Mouse (Mus musculus) CH12.LX (cell line): ENCODE results near the gene Adam22. TPM values are rescaled to one million over a fixed set of nuclear protein-coding genes. Genes with fewer than 3 reads are reported as not detected.

Experiments
- DNase-seq: peaks from one replicate; pipeline ENCODE4 v3.0.0-alpha.2; 2013; ENCODE audit errors: extremely low read depth
- H3K27ac ChIP-seq: 2 replicates; pipeline ENCODE4 v1.5.1; 2012; ENCODE audit warnings: low read depth, mild to moderate bottlenecking, control low read depth, moderate library complexity; ENCODE audit not compliant: insufficient read depth
- H3K27me3 ChIP-seq: replicated peaks from 2 replicates; pipeline ENCODE3; 2012; ENCODE audit warnings: inconsistent platforms
- H3K36me3 ChIP-seq, 2 experiments: replicated peaks in 1 of 2; 2 replicates each; pipeline versions ENCODE3 to v1.6.1; 2012; ENCODE audit warnings: inconsistent platforms in 1 of 2, low read length in 1 of 2, mild to moderate bottlenecking in 1 of 2, mixed read lengths in 1 of 2, moderate library complexity in 1 of 2; ENCODE audit not compliant: control insufficient read depth in 1 of 2, insufficient read depth in 1 of 2
- H3K4me1 ChIP-seq, 2 experiments: 2 replicates each; pipeline ENCODE4 v1.6.1; 2012; ENCODE audit warnings: inconsistent platforms in 1 of 2, moderate library complexity in 1 of 2; ENCODE audit not compliant: insufficient read depth in 2 of 2, control insufficient read depth in 1 of 2
- H3K4me2 ChIP-seq: 2 replicates; pipeline ENCODE4 v1.6.1; 2012; ENCODE audit warnings: low read depth, mild to moderate bottlenecking, control low read depth; ENCODE audit not compliant: poor library complexity, insufficient read depth, severe bottlenecking
- H3K4me3 ChIP-seq, 3 experiments: fragments of 150-350 bp in 1 of 3; sonication (generic) in 1 of 3; replicated peaks in 1 of 3; 2 replicates each; pipeline versions ENCODE3 to v1.5.1; 2011 to 2012; ENCODE audit warnings: low read depth in 2 of 3, low read length in 2 of 3, mild to moderate bottlenecking in 2 of 3, moderate library complexity in 2 of 3, control low read depth in 1 of 3, improper control_type of control experiment in 1 of 3, inconsistent platforms in 1 of 3, mixed read lengths in 1 of 3; ENCODE audit not compliant: poor library complexity in 1 of 3
- H3K79me2 ChIP-seq: replicated peaks from 2 replicates; pipeline ENCODE4 v1.6.1; 2012; ENCODE audit warnings: mild to moderate bottlenecking, moderate library complexity; ENCODE audit not compliant: control insufficient read depth, poor library complexity, insufficient read depth, severe bottlenecking; ENCODE audit errors: extremely low read depth
- H3K9ac ChIP-seq: 2 replicates; pipeline ENCODE4 v1.6.1; 2012; ENCODE audit warnings: low read depth, mild to moderate bottlenecking, control low read depth, moderate library complexity; ENCODE audit not compliant: insufficient read depth
- H3K9me3 ChIP-seq: replicated peaks from 2 replicates; pipeline ENCODE3; 2012; ENCODE audit warnings: low read length, inconsistent platforms, mixed read lengths
- BHLHE40 ChIP-seq: IDR thresholded peaks from 2 replicates; pipeline ENCODE4 v1.6.1; 2011; ENCODE audit warnings: mild to moderate bottlenecking, low read depth, low read length, improper control_type of control experiment
- CHD1 ChIP-seq: IDR thresholded peaks from 2 replicates; pipeline ENCODE4 v1.6.1; 2012; ENCODE audit warnings: low read depth, low read length, improper control_type of control experiment, inconsistent platforms
- CHD2 ChIP-seq: IDR thresholded peaks from 2 replicates; pipeline ENCODE4 v1.6.1; 2011; ENCODE audit warnings: low read length, improper control_type of control experiment
- E2F4 ChIP-seq: IDR thresholded peaks from 2 replicates; pipeline ENCODE4 v1.6.1; 2011; ENCODE audit warnings: low read depth, low read length, improper control_type of control experiment; ENCODE audit not compliant: insufficient replicate concordance
- EP300 ChIP-seq: IDR thresholded peaks from 2 replicates; pipeline ENCODE4 v1.6.1; 2011; ENCODE audit warnings: low read length, improper control_type of control experiment
- GABPA ChIP-seq: IDR thresholded peaks from 2 replicates; pipeline ENCODE4 v1.6.1; 2012; ENCODE audit warnings: low read depth, low read length, improper control_type of control experiment, inconsistent platforms; ENCODE audit not compliant: insufficient replicate concordance
- HCFC1 ChIP-seq: IDR thresholded peaks from 2 replicates; pipeline ENCODE4 v1.6.1; 2012; ENCODE audit warnings: low read depth, mild to moderate bottlenecking, inconsistent platforms, low read length, improper control_type of control experiment
- IRF4 ChIP-seq: IDR thresholded peaks from 2 replicates; pipeline ENCODE4 v1.6.1; 2014; ENCODE audit warnings: low read depth, mild to moderate bottlenecking, inconsistent platforms, low read length, improper control_type of control experiment
- JUN ChIP-seq: IDR thresholded peaks from 2 replicates; pipeline ENCODE4 v1.6.1; 2011; ENCODE audit warnings: low read depth, mild to moderate bottlenecking, low read length, improper control_type of control experiment, moderate library complexity; ENCODE audit not compliant: insufficient read depth
- JUND ChIP-seq: conservative IDR thresholded peaks from 2 replicates; pipeline ENCODE4 v1.6.1; 2011; ENCODE audit warnings: low read depth, low read length, improper control_type of control experiment
- KAT2A ChIP-seq: IDR thresholded peaks from 2 replicates; pipeline ENCODE4 v1.6.1; 2012; ENCODE audit warnings: low read length, improper control_type of control experiment, inconsistent platforms; ENCODE audit not compliant: insufficient replicate concordance
- MAFK ChIP-seq: IDR thresholded peaks from 2 replicates; pipeline ENCODE4 v1.6.1; 2011; ENCODE audit warnings: low read length, improper control_type of control experiment; ENCODE audit not compliant: insufficient replicate concordance
- MAZ ChIP-seq: IDR thresholded peaks from 2 replicates; pipeline ENCODE4 v1.6.1; 2012; ENCODE audit warnings: low read depth, mild to moderate bottlenecking, inconsistent platforms, low read length, improper control_type of control experiment, moderate library complexity
- MEF2A ChIP-seq: IDR thresholded peaks from 2 replicates; pipeline ENCODE4 v1.6.1; 2014; ENCODE audit warnings: low read depth, mild to moderate bottlenecking, inconsistent platforms, low read length, improper control_type of control experiment, borderline replicate concordance
- MYC ChIP-seq: IDR thresholded peaks from 2 replicates; pipeline ENCODE4 v1.6.1; 2011; ENCODE audit warnings: low read depth, mild to moderate bottlenecking, improper control_type of control experiment, low read length
- NELFE ChIP-seq: IDR thresholded peaks from 2 replicates; pipeline ENCODE4 v1.6.1; 2011; ENCODE audit warnings: low read depth, low read length, improper control_type of control experiment
- NRF1 ChIP-seq: IDR thresholded peaks from 2 replicates; pipeline ENCODE4 v1.6.1; 2014; ENCODE audit warnings: low read depth, mild to moderate bottlenecking, inconsistent platforms, low read length, improper control_type of control experiment, moderate library complexity
- PAX5 ChIP-seq: IDR thresholded peaks from 2 replicates; pipeline ENCODE4 v1.6.1; 2012; ENCODE audit warnings: low read length, inconsistent platforms, mixed read lengths
- POLR2A ChIP-seq: IDR thresholded peaks from 2 replicates; pipeline ENCODE4 v1.6.1; 2011; ENCODE audit warnings: low read depth, mild to moderate bottlenecking, improper control_type of control experiment, low read length
- POLR2AphosphoS2 ChIP-seq: IDR thresholded peaks from 2 replicates; pipeline ENCODE4 v1.6.1; 2011; ENCODE audit warnings: low read depth, low read length, improper control_type of control experiment
- SIN3A ChIP-seq: IDR thresholded peaks from 2 replicates; pipeline ENCODE4 v1.6.1; 2012; ENCODE audit warnings: low read length, improper control_type of control experiment, inconsistent platforms
- TBP ChIP-seq: conservative IDR thresholded peaks from 2 replicates; pipeline ENCODE4 v1.6.1; 2011; ENCODE audit warnings: low read depth, low read length, improper control_type of control experiment
- TCF12 ChIP-seq: IDR thresholded peaks from 2 replicates; pipeline ENCODE4 v1.6.1; 2014; ENCODE audit warnings: low read depth, mild to moderate bottlenecking, inconsistent platforms, low read length, improper control_type of control experiment
- UBTF ChIP-seq: IDR thresholded peaks from 2 replicates; pipeline ENCODE4 v1.6.1; 2012; ENCODE audit warnings: low read depth, mild to moderate bottlenecking, inconsistent platforms, low read length, improper control_type of control experiment, moderate library complexity
- USF1 ChIP-seq: IDR thresholded peaks from 2 replicates; pipeline ENCODE4 v1.6.1; 2014; ENCODE audit warnings: low read depth, mild to moderate bottlenecking, inconsistent platforms, low read length, improper control_type of control experiment
- USF2 ChIP-seq: conservative IDR thresholded peaks from 2 replicates; pipeline ENCODE4 v1.6.1; 2011; ENCODE audit warnings: low read depth, low read length, improper control_type of control experiment
- ZC3H11A ChIP-seq: IDR thresholded peaks from 2 replicates; pipeline ENCODE4 v1.6.1; 2012; ENCODE audit warnings: low read depth, mild to moderate bottlenecking, inconsistent platforms, low read length, improper control_type of control experiment
- ZMIZ1 ChIP-seq: IDR thresholded peaks from 2 replicates; pipeline ENCODE4 v1.6.1; 2012; ENCODE audit warnings: low read depth, mild to moderate bottlenecking, inconsistent platforms, low read length, improper control_type of control experiment
- ZNF384 ChIP-seq: IDR thresholded peaks from 2 replicates; pipeline ENCODE4 v1.6.1; 2012; ENCODE audit warnings: low read depth, low read length, improper control_type of control experiment, inconsistent platforms
- dilution Hi-C: fragments of 300-500 bp; cut with MboI; formaldehyde crosslinking; loops from 2 replicates; pipeline ENCODE4 v1.14.3; 2020; ENCODE audit warnings: low sequenced_read_pairs; ENCODE audit not compliant: extremely low pct_unique_long_range_greater_than_20kb, extremely low pct_ligation_motif_present
- in situ Hi-C: fragments of 300-500 bp; cut with MboI; formaldehyde crosslinking; loops from 3 replicates; pipeline ENCODE4 v1.14.3; 2019; ENCODE audit warnings: low sequenced_read_pairs, low pct_ligation_motif_present, low pct_unique_long_range_greater_than_20kb, mixed read lengths
- polyA plus RNA-seq: library from polyadenylated mRNA; unstranded; fragments of >175 nt; gene quantifications from 2 replicates; pipeline ENCODE4 v1.2.1, GENCODE M21; 2012; ENCODE audit warnings: low read depth; ENCODE audit not compliant: insufficient read length
- total RNA-seq, 2 experiments: library from RNA; depleted of rRNA; stranded (reverse); fragments of 300-350 nt in 1 of 2; fragments of >200 nt in 1 of 2; gene quantifications; 2 replicates each; pipeline ENCODE4 v1.2.3; 2012 to 2014

The Adam22 gene
- total and polyA plus RNA-seq, 3 experiments: 0.07 to 0.55 (median 0.14) TPM

GRCm38 (mm10) chr5:8393891-8394583 lies 26.1 kb upstream of the Adam22 start:
- no peak for DNase-seq
- Histone ChIP-seq H3K27ac (no peak overlapping the region), H3K27me3 (no peaks in the 10 kb centered on the region), H3K4me2 (no peak overlapping the region), H3K4me1 (peaks cover 3 to 7% of the 10 kb centered on the region in 2 experiments; a peak in 3 of 4 replicates), H3K9me3 (no peaks in the 10 kb centered on the region), H3K9ac (no peak overlapping the region), H3K36me3 (peaks cover 9 to 31% of the 10 kb centered on the region in 2 experiments), H3K4me3 (no peak overlapping the region), H3K79me2 (peaks cover 2% of the 10 kb centered on the region; the same call in 1 of the 2 replicates)
- TF ChIP-seq POLR2AphosphoS2: peak; percentile 68
- no peak for TF ChIP-seq CHD1
- TF ChIP-seq TBP: no peak
- TF ChIP-seq E2F4: no peak
- no peak for TF ChIP-seq NRF1
- dilution Hi-C loops (no loop called here), in situ Hi-C loops (no loop called here)

DNA sequence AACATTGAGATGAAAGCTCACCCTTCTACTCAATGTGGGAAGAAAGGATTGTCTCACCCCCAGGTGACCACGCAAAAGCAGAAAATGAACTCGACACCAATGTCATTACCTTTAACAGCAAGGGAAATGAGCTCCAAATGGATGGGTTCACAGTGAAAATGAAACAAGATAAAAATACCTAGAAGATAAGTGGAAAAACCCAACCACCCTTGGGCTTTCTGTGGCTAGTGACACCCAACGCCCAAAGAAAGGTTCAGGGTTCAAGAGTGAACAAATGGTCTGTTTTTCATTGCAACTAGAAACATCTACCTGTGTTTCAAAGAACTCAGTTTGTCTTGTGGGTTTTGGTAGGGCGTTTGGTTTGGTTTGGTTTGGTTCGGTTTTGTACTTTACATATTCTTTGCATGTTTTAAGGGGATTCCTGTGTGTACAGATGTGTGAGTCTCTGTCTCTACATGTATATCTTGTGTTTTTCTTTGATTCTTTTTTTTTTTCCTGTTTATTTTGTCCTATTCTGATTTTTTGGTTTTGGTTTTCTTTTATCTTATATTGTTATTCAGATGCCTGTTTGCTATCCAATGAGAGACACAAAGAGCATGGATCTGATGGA lies 6.4 kb upstream of the Adam22 start:
- Histone ChIP-seq H3K4me2 (peak overlapping the region; percentile 95), H3K27me3 (no peaks in the 10 kb centered on the region), H3K4me1 (peaks cover 0 to 23% of the 10 kb centered on the region in 2 experiments; a peak in 2 of 4 replicates), H3K27ac (peak overlapping the region; percentile 79), H3K9ac (no peak overlapping the region; the same call in 1 of the 2 replicates), H3K4me3 (peak overlapping the region in 1 of 3 experiments; percentile 10), H3K9me3 (no peaks in the 10 kb centered on the region), H3K79me2 (no peaks in the 10 kb centered on the region), H3K36me3 (no peaks in the 10 kb centered on the region)
- dilution Hi-C loops: no loop called here
- DNase-seq: peak; percentile 65
- in situ Hi-C loops: no loop called here
- TF ChIP-seq PAX5 (no peak), SIN3A (peak; percentile 61), USF1 (no peak), EP300 (peak; percentile 77), POLR2A (no peak), CHD2 (0 out of 2 replicates have a peak, but pooled peaks have one; percentile 42), JUND (peak; percentile 52; the same call in 1 of the 2 replicates), CHD1 (no peak), MAZ (0 out of 2 replicates have a peak, but pooled peaks have one; percentile 12), ZNF384 (peak; percentile 66), E2F4 (no peak), USF2 (no peak), IRF4 (peak; percentile 85; the same call in 1 of the 2 replicates), ZMIZ1 (no peak), HCFC1 (no peak), UBTF (no peak), MYC (peak; percentile 37; the same call in 1 of the 2 replicates), JUN (peak; percentile 61), MAFK (0 out of 2 replicates have a peak, but pooled peaks have one; percentile 30), TCF12 (peak; percentile 66; the same call in 1 of the 2 replicates), KAT2A (no peak), ZC3H11A (no peak), BHLHE40 (peak; percentile 48; the same call in 1 of the 2 replicates), NELFE (no peak), TBP (no peak), MEF2A (peak; percentile 96), NRF1 (no peak), GABPA (no peak)
